Comparison of ENCODE assay signal across 30 mouse cellular contexts in genomic region chr8:124695424-124696100, GRCm38 (mm10). TPM values are rescaled to one million over a fixed set of nuclear protein-coding genes. Genes with fewer than 3 reads are reported as not detected.
"Had no signal": no experiment of that assay in that cellular context is flagged by ENCODE, and none has a peak within 500 bp of the region (broad histone marks: within the 10 kb centered on the region; RNA-seq: fewer than 3 reads in every experiment).

No protein-coding gene starts in this region.

- H3K9ac ChIP-seq: embryonic facial prominence, embryonic 12.5 days; embryonic facial prominence, embryonic 13.5 days; embryonic facial prominence, embryonic 15.5 days; forebrain, embryonic 12.5 days; forebrain, embryonic 13.5 days; forebrain, embryonic 15.5 days; forebrain, postnatal 0 days had no signal

- H3K9me3 ChIP-seq: embryonic facial prominence, embryonic 10.5 days; embryonic facial prominence, embryonic 12.5 days; embryonic facial prominence, embryonic 13.5 days; embryonic facial prominence, embryonic 15.5 days; forebrain, embryonic 10.5 days; forebrain, embryonic 12.5 days; forebrain, embryonic 13.5 days; forebrain, embryonic 15.5 days had no signal

- H3K27ac ChIP-seq: embryonic facial prominence, embryonic 10.5 days; embryonic facial prominence, embryonic 12.5 days; embryonic facial prominence, embryonic 13.5 days; embryonic facial prominence, embryonic 15.5 days; forebrain, embryonic 10.5 days; forebrain, embryonic 12.5 days; forebrain, embryonic 13.5 days; forebrain, embryonic 15.5 days; gastrocnemius, adult 2 months had no signal

- ATAC-seq: forebrain, embryonic 13.5 days; forebrain, embryonic 14.5 days; forebrain, embryonic 15.5 days; forebrain, embryonic 16.5 days; forebrain, postnatal 0 days had no signal

- DNase-seq: cerebellum, adult 2 months; cerebellum, adult 8-10 months; cerebellum, adult 9-10 months; cerebellum, adult 9-11 months; cerebellum, postnatal 10 days; cerebellum, postnatal 14 days; cerebellum, postnatal 25 days; cerebellum, postnatal 36 days; embryo, embryonic 11 days; forebrain, postnatal 0 days; gastrocnemius, adult 2 months; gastrocnemius, postnatal 10 days; gastrocnemius, postnatal 14 days; gastrocnemius, postnatal 25 days; gastrocnemius, postnatal 36 days; heart, adult 11 months; heart, adult 18-20 months had no signal

- H3K4me2 ChIP-seq: embryonic facial prominence, embryonic 12.5 days; embryonic facial prominence, embryonic 13.5 days; embryonic facial prominence, embryonic 15.5 days; forebrain, embryonic 12.5 days; forebrain, embryonic 13.5 days; forebrain, embryonic 15.5 days had no signal

- H3K27me3 ChIP-seq: embryonic facial prominence, embryonic 12.5 days; embryonic facial prominence, embryonic 13.5 days; embryonic facial prominence, embryonic 15.5 days; forebrain, embryonic 12.5 days; forebrain, embryonic 13.5 days; forebrain, embryonic 15.5 days had no signal

- H3K4me3 ChIP-seq: embryonic facial prominence, embryonic 10.5 days; embryonic facial prominence, embryonic 12.5 days; embryonic facial prominence, embryonic 13.5 days; embryonic facial prominence, embryonic 15.5 days; erythroblast, embryonic 14.5 days; forebrain, embryonic 10.5 days; forebrain, embryonic 12.5 days; forebrain, embryonic 13.5 days; forebrain, embryonic 15.5 days; gastrocnemius, adult 2 months had no signal

- H3K4me1 ChIP-seq: embryonic facial prominence, embryonic 10.5 days; embryonic facial prominence, embryonic 12.5 days; embryonic facial prominence, embryonic 13.5 days; embryonic facial prominence, embryonic 15.5 days; forebrain, embryonic 10.5 days; forebrain, embryonic 12.5 days; forebrain, embryonic 13.5 days; forebrain, embryonic 15.5 days had no signal

RNA-seq across cellular contexts. Expression of gene Fam89a, which starts 56.1 kb away (rescaled TPM):
- total RNA-seq: common myeloid progenitor, adult 5-6 weeks; granulocyte monocyte progenitor cell, adult 5-6 weeks had no signal
- polyA plus RNA-seq: erythroblast, embryonic 14.5 days had no signal
